Mouse (Mus musculus) retina, postnatal 7 days (tissue): Measurements from ENCODE around the gene Parp11.

Experiments used
- DNase-seq: peaks from one replicate; pipeline ENCODE4 v3.0.0-alpha.2; 2012; ENCODE audit warnings: low read depth, low spot score

Parp11 gene

DNA sequence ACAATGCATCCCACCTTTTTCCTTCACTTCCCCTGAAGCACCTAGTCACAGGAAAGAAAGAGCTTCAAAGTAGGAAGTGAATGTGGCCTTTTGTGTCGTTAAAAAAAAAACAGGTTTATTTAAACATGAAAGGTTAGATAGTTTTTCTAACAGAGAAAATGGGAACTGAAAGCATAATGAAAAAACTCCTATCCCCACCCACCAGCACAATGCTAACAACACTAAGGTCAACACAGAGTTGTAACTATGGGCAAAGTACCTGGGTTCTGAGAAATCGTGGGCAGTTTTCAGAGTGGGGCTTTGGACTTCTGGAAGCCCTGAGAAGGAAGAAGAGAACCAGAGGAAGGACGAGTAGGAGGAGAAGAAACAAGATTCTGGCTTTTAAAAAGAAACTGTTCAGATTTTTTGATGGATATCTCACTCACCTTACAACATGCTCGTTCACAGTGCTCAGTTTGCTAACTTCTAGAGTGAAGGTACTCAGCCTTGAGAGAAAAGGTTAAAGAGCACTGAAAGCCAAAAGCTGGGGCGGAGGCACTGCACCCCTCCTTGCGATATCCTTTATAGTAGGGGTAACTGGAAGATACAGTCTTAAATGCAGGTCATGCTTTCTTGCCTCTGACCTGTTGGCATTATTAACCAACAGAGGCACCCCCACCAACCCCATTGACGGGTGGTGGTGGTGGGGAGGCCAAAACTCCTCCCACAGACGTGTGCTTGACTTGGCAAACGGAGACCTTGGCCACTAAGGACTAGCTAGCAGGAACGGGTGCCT, 1.2 kb downstream of the Parp11 start:
- DNase-seq, result no peak

DNA sequence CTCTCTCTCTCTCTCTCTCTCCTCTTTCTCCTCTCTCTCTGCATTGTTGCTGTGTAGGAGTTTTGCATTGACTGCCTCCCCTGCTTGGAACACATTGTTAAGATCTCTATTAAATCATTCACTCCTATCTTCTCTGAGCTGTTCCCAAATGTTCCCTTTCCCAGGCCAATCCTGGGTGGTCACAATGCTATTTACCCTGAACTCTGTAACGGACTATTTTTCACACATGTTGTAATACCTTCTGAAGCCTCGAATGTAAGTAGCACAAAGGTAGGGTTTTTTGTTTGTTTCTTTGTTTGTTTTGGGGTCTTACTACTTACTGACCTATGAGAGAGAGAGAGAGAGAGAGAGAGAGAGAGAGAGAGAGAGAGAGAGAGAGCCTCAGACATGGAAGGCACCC, 2.2 kb downstream of the Parp11 start:
- DNase-seq, result no peak

DNA sequence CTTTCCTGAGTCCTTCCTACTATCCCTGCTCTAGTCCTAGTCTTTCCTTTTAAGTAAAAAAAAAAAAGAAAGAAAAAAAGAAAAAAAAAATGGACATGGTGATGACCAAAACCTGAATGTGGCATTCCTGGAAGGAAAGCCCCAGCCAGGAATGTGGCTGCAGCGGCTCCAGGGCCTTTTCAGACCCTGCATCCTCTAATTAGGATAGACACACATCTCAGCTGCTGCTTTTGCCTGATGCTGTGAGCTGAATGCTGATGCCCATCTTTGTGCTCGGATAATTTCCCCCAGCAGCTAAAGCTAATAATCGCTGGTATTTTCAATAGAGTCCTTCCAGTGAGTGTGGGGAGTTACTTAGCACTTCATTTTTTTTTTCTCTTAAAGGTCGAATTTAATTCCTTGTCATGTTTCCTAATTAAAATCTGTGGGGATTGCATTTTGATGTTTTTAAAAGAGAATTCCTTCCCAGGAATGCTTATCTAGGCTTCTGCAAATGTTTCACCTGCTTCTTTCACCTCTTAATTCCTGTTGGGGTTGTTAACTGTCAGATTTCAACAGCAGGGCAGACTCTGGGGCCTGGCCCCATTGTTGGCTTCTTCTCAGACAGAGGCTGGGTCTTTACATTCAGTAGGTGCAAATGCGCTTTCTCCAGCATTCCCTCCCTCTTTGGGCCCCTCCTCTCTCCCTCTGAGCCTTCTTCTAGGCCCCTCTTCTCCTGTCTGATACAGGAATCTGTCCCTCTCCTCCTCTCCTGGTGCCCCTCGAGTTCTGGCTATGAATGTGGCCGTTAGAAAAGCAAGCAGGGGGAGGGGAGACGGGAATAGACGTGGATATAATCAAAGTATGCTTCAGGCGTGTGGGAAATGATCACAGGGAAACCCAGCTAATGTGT, 3.1 kb downstream of the Parp11 start:
- no peak for DNase-seq

DNA sequence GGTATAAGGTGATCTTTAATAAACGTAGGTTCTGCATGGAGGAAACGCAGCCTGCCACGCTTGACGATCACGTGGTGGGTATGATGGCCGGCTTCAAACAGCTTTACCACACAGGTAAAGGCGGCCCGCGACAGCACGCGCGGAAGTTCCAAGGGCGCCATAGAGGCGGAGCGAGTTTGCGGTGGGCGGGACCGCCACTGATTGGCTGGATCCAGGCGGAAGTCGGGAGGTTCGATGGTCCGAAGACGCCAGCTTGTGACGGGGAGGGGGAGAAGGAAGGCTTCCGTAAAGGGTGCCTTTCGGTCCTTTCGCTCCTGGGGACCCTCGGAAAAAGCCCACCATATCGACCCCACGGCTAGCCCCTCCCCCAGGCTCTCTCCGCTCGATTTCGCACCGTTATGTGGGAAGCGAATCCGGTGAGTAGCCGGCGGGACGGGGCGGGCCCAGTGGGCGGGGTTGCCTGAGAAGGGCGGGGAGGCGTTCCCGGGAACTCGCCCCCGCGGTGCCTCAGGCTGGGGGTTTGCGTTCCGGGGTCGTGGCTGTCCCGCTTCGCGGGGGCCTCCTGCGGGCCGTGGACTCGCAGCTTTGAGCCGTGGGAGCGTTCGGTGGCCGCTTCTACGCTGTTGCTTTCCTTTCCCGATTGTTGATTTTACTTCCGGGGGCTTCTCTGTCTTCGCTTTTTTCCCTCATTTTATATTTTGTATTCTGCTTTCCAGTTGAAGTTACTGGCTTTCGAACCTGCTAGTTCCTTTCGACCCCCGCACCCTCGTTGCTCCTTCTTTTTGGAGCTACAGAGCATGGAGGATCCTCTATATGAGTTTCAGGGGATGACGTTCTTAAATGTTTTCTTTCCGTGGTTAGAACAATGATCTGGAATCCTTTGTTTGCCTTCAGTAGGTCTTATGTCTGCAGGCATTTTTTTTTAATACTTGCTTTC, 7.0 kb downstream of the Parp11 start:
- DNase-seq, result peak; percentile 79

DNA sequence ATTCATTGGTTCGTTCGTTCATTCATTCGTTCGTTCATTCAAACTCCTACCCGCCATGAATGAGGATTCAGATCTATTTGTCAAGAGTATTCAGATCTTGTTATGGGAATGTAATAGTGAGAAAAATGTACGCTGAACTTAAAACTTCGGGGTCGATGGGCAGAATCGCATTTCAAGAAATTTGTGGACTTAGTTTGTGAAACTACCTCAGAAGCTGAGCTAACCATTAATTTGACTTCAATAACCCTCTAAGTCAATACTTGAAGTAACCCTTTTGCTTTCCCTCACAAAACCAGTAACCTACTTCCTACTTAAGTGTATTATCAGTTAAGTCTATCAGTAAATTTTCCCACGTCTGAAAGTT, 7.7 kb downstream of the Parp11 start:
- DNase-seq, result no peak

DNA sequence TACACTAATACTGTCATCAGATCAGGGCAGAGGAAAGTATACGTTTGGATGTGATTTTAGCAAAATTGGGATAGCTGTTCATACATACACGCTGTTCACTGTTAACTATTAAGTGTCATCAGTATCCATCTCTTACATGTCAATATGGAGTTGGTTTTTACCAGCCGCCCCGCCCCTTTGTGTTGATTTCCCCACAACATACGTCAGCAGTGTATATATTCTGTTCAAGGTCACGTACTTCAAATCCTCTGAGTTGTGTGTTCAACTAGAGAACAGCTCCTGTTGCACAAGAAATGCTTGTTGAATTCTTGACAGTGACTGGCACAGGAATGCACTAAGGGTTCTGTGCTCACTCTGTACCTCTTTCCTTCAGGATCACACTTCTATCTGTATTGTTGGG, 8.2 kb downstream of the Parp11 start:
- no peak for DNase-seq

DNA sequence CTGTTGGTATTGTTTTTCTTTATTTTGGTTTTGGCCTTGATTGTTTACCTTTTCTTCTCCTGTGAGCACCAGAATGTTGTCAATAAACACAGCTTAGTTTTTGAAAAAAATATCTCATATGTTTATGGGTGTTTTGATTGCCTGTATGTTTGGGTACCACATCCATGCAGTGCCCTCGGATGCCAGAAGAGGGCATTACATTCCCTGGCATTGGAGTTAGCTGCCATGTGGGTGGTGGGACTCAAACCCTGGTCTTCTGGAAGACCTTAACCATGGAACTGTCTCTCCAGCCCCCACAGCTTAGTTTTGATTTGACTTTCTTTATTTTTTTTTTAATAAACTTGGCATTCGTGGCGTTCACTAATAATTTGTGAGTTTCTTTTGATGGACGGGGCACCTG, 8.8 kb downstream of the Parp11 start:
- no peak for DNase-seq

DNA sequence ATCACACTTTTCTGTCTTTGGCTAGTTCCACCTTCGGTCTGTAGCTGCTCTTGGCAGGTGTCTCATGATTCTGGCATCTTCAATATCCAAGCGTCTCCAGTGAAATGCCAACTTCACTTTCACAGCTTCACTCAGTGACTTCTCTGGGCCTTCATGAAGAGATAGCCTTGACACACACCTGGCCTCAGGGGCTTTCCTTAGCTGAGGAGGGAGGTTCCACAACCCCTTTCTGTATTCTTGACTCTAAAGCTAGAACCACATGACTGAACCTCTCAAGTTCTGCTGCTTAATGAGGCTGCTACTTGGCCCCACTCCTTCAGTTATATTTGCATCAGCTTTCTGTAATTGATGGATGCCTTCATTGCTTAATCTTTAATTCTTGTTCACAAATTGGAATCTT, 10.1 kb downstream of the Parp11 start:
- DNase-seq, result no peak

DNA sequence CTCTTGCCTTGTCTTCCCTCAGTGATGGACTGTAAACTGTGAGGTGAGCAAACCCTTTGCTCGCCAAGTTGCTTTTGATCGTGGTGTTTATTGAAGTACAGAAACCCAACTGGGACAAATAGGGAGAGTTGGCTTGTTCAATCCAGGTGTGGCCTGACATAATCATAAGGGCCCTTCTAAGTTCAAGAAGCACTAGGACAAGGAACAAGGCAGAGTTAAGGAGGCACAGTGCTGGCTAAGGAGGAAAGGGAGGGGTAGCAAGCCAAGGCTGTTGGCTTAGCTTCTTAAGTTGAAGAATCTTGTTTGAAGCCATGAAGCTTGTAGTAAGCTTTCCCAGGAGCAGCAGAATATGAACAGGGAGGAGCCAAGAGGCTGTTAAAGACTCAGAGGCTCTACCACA, 13.1 kb downstream of the Parp11 start:
- no peak for DNase-seq

DNA sequence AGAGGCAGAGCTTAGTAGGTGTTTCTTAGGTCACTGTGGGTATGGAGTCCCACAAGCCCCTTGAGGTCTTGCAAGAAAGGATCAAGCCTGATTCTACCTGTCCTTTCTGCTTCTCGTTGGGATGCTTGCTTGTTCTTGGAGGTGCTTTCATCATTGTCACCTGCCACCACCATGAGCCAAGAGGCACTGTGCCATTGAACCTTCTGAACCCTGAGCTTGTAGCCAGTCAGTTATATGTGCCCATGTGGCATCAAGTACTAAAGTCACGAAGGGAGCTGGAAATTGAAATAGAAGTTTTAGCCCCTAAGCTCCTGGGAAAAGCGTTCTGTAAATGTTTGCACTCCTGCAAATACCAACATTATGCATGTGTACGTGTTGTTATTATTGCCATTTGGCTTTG, 14.9 kb downstream of the Parp11 start:
- no peak for DNase-seq

DNA sequence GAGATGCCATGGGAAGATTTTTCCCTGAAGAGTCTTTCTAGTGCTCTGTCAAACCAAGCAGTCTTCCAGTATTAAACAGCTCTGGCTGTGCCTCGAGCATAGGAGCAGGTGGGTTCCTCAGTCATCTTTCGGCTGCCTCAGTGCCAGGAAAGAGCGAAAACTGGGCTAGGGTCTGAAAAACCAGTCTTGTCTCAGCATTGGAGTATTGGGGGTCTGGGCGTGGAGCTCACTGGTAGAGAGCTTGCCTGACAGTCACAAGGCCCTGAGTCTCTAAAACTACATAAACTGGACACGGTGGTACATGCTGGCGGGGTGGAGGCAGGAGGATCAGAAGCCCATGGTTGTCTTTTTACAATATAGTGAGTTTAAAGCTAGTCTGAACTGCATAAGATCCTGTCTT, 15.6 kb downstream of the Parp11 start:
- no peak for DNase-seq

DNA sequence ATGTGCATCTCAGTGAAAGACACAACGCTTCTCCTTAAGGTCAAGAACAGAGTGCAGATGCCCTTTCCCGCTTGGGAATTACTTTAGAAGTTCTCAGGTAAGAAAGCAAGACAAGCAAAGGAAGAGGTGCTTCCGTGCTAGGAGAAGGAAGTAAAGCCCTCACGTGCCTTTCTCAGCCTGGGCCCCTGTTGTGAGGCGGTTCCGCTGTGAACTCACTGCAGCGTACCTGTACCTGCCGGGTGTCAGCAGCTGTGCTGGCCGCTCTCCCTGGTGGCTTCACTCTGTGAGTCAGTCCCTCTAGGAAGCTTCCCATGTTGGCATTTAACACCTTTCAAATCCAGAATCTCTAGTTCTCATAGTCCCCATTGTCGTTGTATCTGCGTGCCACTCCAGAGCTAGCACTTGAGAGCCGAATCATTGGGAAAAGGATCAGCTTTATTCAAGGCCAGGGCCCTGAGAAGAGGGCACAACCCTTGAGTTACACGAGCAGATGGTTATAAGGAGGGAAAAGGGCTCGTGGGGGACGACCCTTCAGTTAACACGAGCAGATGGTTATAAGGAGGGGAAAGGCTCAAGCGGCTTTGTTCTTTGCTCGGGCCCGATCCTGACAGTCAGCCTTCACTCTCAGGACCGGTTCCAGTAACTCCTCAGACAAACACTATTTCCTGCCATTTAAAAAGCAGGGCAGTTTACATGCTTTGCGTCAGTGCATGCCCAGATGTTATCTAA, 16.8 kb downstream of the Parp11 start:
- no peak for DNase-seq

DNA sequence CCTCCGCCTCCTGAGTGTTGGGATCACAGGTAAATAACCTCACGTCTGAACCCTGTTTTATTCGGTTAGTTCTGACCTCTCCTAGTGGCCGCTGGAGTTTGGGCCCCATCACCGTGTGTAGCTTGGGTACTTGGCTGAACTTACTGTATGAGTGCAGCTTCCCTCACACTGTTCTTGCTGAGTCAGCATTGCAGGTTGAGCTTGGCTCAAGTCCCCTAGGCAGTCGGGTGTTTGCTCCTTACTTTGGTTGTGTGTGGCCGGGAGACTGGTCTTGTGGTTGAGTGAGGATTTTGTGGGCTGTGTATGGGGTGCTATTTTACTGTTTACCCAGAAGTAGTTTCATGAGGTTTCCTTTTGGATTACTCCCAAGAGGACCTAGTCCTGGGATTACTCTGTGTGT, 17.9 kb downstream of the Parp11 start:
- no peak for DNase-seq

DNA sequence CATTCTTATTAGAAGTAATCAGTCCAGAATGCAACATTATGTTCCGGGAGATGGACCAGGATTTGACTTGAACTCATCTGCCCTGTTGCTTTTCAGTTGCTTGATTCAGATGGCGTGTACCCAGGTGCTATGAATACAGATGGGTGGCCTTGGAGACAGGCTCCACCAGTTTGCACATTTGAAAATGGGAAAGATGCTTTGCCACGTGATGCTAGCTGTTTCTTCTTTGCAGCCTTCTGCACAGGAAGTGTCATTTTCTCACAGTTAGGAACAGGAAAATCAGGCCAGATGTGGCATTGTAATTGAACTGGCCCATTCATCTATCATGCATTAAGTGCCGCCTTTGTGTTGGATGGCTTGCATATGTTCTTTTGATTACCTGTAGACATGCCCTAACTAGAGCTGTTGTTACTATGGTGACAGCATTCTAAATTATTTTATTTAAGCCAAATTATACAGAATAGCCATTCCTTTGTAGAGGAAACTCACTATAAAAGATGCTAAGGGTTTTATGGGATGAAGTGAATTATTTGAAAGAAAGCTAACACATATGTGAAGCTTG, 20.2 kb downstream of the Parp11 start:
- no peak for DNase-seq

DNA sequence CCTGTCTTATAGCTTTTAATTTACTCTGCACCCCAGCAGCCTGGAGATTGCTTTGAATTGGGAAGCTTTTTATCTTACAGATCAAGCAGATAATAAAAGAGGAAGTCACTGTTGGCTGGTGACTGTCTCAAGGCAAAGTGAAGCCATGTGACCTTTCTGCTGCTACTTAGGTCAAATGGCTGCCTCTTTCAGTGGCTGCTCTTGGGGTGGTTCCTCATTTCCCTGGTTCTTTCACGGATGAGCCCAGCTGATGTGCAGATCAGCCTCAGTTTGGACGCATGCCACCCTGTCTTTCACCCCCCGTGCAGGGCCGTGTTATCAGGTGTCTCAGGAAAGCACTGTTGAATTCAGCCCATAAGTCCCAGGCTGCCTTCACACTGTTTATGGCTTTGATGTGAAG, 25.4 kb downstream of the Parp11 start:
- no peak for DNase-seq

DNA sequence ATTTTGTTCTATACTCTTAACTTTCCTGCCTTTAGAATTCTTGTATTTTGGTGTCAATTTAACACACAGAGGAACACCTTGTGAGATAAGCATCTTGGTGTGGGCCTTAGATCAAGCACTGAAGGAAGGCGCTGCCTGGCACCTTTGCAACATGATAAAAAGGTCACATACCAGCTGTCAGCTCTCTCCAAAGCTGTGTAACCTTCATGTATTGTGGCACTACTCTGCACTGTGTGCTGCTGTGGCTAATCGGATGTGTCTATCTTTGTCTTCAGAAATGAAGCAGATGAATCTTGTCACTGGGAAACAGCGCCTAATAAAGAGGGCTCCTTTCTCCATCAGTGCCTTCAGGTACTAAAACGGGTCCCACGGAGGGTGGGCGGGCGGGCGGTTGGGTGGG, 27.3 kb downstream of the Parp11 start:
- no peak for DNase-seq

DNA sequence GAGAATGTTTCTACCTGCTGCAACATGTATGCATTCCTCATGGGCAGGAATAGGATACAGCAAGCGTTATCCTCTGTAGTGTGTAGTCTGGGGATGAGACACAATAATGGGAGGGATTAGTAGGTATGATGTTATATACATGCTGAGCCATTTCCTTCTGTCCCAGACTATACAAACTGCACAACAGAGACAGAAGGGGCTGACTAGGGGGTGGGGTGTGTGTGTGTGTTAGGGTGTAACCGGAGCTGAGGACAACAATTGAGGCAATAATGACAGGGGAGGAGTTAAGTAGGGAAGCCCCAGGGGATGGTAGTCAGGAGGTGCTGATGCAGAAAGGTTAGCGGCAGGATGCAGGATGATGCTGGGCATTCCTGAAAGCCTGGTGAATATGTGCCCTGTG, 28.6 kb downstream of the Parp11 start:
- no peak for DNase-seq

DNA sequence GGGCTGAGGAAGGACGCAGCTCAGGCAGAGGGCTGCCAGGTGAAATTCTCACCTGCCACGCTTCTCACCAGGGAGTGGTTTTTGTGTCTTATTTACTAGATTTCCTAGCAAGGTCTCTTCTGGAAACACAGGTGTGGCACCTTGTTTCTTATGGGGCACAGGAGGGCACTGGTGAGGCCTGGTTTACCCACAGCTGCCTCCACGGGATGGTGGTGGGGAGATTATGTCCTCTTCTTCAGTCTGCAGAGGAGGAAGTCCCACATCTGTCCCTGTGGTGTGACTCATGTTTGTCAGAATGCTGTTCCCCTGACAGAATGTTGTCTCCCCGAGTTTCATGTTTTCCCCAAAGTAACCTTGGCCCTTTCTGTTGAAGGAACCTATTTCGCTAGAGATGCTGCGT, 44.4 kb downstream of the Parp11 start:
- no peak for DNase-seq

DNA sequence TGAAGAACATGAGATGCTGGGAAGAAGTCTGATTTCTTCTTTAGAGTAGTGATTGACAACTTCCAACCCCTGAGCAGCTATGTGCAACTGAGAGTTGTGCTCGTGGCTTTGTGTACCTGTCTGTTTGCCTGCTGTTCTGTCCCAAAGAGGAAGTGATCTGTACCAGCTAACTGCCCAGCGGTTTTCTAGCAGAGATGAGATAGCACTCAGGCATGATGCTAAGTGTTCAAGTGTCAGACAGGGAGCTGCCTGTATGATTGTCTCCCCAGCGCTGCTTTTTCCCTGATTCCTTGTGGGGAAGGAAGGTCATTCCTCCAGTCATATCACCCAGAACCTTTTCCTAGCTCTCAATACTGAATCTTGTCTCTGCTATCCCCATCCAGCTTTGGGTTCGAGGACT, 45.9 kb downstream of the Parp11 start:
- DNase-seq, result no peak

DNA sequence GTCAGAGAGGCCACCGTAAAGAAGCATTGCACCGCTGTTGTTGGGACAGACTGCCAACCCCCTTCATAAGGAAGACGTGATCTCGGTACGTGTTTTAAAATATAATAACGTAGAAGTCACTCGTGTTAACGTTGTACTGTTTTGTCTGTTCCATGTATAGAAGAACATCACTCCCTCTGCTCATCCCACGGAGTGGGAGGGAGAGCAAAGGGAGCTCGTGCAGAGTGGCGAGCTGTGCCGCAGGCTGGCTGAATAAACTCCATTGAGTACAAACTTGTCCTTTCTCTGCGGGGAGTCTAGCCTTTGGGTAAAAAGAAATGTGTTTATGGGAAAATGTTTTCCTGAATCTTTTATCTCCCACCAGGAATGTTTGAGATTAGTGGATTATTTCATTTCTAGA, 47.1 kb downstream of the Parp11 start:
- no peak for DNase-seq

DNA sequence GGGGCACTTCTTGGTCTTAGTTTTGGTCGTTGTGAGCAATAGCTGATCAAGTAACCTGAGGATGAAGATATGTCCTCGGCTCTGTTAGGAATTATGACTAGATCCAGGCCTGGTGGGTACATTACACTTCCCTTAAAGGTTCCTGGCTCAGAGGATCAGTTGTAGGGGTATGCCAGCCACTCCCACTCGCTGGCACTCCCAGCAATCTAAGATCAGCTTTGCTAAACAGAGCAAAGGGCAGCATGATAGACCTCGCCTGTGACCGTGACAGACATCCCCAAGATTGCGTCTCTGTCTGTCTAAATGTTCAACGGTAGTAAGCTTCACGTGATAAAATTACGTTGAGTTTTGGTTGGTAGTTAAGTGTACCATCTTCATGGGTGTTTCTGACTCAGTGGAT, 47.7 kb downstream of the Parp11 start:
- DNase-seq, result no peak
